Mouse (Mus musculus) stomach, postnatal 0 days (tissue): ENCODE results near the gene Mrps11.

Source experiments
- CTCF ChIP-seq: IDR thresholded peaks from 2 replicates; pipeline ENCODE4 v1.5.1; 2016; ENCODE audit warnings: antibody characterized with exemption, low read depth, mild to moderate bottlenecking, moderate library complexity
- EP300 ChIP-seq: optimal IDR thresholded peaks from 2 replicates; pipeline ENCODE3; 2016; ENCODE audit warnings: antibody characterized with exemption

- TF ChIP-seq CTCF (no peak), EP300 (no peak)
Observed at GRCm38 (mm10) chr7:78796624-78797023, 13.7 kb downstream of the Mrps11 start.
